Mouse (Mus musculus) right cerebral cortex, adult 18-20 months (tissue): Measurements from ENCODE around the gene Dab2.
A peak's percentile ranks its signal among the peaks of the same experiment; 100 is the strongest.

Experiments used
- DNase-seq: peaks from one replicate; pipeline ENCODE4 v3.0.0; 2022; ENCODE audit warnings: mixed read lengths

Dab2 gene

GRCm38 (mm10) chr15:6326011-6326410 is 26.4 kb downstream of the Dab2 start:
- peak; percentile 15 for DNase-seq

- no peak for DNase-seq
Observed at GRCm38 (mm10) chr15:6331380-6331779, 31.8 kb downstream of the Dab2 start.

GRCm38 (mm10) chr15:6334664-6335206 is 35.1 kb downstream of the Dab2 start:
- no peak for DNase-seq

- no peak for DNase-seq
Observed at GRCm38 (mm10) chr15:6339767-6340166, 40.2 kb downstream of the Dab2 start.

GRCm38 (mm10) chr15:6340347-6340746 is 40.8 kb downstream of the Dab2 start:
- DNase-seq = no peak

- DNase-seq = no peak
Observed at GRCm38 (mm10) chr15:6341427-6341826, 41.8 kb downstream of the Dab2 start.

GRCm38 (mm10) chr15:6353901-6354300 is 54.3 kb downstream of the Dab2 start:
- DNase-seq = no peak

- no peak for DNase-seq
Observed at GRCm38 (mm10) chr15:6359859-6360258, 60.3 kb downstream of the Dab2 start.

- DNase-seq = no peak
Observed at GRCm38 (mm10) chr15:6369974-6370373, 70.4 kb downstream of the Dab2 start.

- no peak for DNase-seq
Observed at GRCm38 (mm10) chr15:6371486-6371885, 71.9 kb downstream of the Dab2 start.

GRCm38 (mm10) chr15:6375016-6375415 is 75.4 kb downstream of the Dab2 start:
- DNase-seq = no peak

- no peak for DNase-seq
Observed at GRCm38 (mm10) chr15:6376001-6376400, 76.4 kb downstream of the Dab2 start.

GRCm38 (mm10) chr15:6376785-6377184 is 77.2 kb downstream of the Dab2 start:
- no peak for DNase-seq

- DNase-seq = no peak
Observed at GRCm38 (mm10) chr15:6384027-6384426, 84.4 kb downstream of the Dab2 start.

GRCm38 (mm10) chr15:6385241-6385640 is 85.7 kb downstream of the Dab2 start:
- no peak for DNase-seq

GRCm38 (mm10) chr15:6386159-6386951 is 86.8 kb downstream of the Dab2 start:
- peak; percentile 47 for DNase-seq

GRCm38 (mm10) chr15:6386961-6387728 is 87.6 kb downstream of the Dab2 start:
- DNase-seq = no peak

- no peak for DNase-seq
Observed at GRCm38 (mm10) chr15:6387729-6388070, 88.1 kb downstream of the Dab2 start.

- DNase-seq = no peak
Observed at GRCm38 (mm10) chr15:6388146-6388545, 88.6 kb downstream of the Dab2 start.

GRCm38 (mm10) chr15:6388631-6389030 is 89.0 kb downstream of the Dab2 start:
- no peak for DNase-seq

- no peak for DNase-seq
Observed at GRCm38 (mm10) chr15:6390106-6390505, 90.5 kb downstream of the Dab2 start.

GRCm38 (mm10) chr15:6390657-6391056 is 91.1 kb downstream of the Dab2 start:
- DNase-seq = no peak

- no peak for DNase-seq
Observed at GRCm38 (mm10) chr15:6391886-6392285, 92.3 kb downstream of the Dab2 start.

- no peak for DNase-seq
Observed at GRCm38 (mm10) chr15:6393624-6394023, 94.0 kb downstream of the Dab2 start.
